Mouse (Mus musculus): Measurements from ENCODE around the gene Nckap5l.

GRCm38 (mm10) chr15:99376240-99376639, 81.3 kb downstream of the Nckap5l start:
- TF ChIP-seq CTCF (IDR thresholded peaks at IDR 0.05; ENCODE audit: insufficient read depth, low read length): no peak
- no peak for TF ChIP-seq POLR2A (IDR thresholded peaks at IDR 0.05; ENCODE audit: borderline replicate concordance, extremely low read depth, low read depth, low read length)

All from lung, adult 2 months (tissue).